Mouse (Mus musculus) left cerebral cortex, postnatal 10 days (tissue): ENCODE measurements around the gene Ascc2. TPM values are rescaled to one million over a fixed set of nuclear protein-coding genes. Genes with fewer than 3 reads are reported as not detected.

Experiments used
- DNase-seq, 2 experiments: peaks; one replicate each; pipeline ENCODE4 v3.0.0; 2021 to 2022; ENCODE audit warnings: low spot score in 2 of 2, mixed read lengths in 1 of 2; ENCODE audit errors: extremely low spot score in 1 of 2
- intact Hi-C: fragments of 180-260 bp; cut with DNase I; formaldehyde crosslinking; loops from one replicate; pipeline ENCODE4 v1.15.1; 2025
- total RNA-seq, 2 experiments: library from RNA; stranded (reverse); gene quantifications; 2 replicates each; pipeline ENCODE4 v1.2.3; 2021

Ascc2 gene
- total RNA-seq, 2 experiments from 2014 or later = 20.3 to 21.2 TPM

DNA sequence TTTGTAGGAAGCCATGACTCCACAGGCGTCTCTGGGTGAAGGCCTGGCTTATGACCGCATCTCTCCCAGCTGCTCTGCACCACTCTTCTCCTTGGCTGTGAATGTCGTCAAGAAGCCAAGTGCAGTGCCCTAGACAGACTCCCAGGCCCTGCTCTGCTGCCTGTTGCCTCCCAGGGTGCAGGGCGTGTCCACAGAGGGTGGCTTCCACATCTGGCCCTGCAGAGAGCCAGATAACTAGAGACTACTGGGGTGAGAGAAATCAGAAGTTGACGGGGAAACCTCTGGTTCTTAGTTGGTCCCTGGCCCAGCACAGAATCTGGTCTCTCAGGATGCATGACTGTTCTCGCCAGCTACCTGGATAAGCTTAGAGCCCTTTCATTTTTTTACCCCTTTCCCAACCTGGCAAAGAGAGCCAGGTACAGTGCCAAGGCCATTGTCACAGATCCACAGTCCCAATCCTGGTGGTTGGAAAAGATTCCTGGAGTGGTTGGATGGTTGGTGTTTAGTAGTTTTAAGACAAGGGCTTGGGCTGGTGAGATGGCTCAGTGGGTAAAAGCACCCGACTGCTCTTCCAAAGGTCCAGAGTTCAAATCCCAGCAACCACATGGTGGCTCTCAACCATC is 39.8 kb downstream of the Ascc2 start:
- no peak for DNase-seq
- intact Hi-C loops = no loop called here

DNA sequence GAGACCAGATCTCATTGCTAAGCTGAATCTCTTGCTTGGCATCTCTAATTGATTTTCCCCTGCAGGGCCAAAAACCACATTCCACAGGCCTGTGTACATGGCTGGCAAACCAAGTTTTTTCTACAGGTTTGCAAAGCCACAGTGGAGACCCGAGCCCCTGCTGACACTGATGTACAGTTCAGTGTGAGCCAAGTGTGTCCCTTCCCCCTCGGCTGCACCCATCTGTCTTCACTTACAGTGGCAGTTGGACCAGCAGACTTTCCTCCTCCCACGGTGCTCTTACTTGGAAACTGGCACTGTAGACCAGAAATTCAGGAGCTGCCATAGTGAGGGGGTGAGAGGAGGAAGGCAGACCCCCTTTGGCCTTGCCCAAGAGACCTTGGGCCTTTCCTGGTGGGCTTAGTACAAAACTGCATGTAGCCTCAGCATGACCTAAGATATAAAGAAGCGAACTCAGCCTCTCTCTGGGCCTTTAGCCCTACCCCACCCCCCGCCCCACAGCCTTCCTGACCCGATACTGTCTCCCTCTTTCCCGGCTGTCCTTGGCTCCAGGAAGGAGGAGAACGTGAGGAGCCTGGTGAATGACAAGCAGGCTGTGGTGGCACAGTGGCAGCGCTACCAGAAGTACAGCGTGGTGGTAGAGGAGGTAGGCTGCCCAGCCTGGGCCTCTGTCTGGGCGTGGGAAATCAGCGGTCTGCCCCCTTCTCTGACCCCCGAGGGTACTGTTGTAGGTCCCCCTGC is 41.3 kb downstream of the Ascc2 start:
- intact Hi-C loops = no loop called here
- peak; percentile 47 to 55 for DNase-seq

GRCm38 (mm10) chr11:4679441-4679832 is 41.9 kb downstream of the Ascc2 start:
- intact Hi-C loops = no loop called here
- DNase-seq = no peak

GRCm38 (mm10) chr11:4680126-4680525 is 42.6 kb downstream of the Ascc2 start:
- intact Hi-C loops = no loop called here
- no peak for DNase-seq

DNA sequence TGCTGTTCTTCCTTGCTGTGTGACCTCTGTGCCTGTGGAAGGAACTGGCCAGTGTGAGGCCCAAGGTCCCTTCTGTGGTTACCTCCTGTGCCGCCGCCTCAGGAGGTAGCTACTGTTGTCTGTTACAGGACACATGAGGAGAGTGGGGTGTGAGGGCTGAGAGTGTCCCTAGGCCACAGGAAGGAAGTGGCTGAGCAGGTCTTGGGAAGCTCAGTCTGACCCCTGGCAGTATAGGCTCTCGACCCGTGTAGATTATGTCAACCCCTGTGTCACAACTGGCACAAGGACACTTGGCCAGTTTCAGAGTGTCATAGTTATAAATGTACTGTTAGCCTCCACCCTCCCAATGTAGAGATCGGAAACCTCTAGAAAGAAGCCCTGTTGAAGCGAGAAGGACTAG is 46.0 kb downstream of the Ascc2 start:
- DNase-seq = no peak
- intact Hi-C loops = no loop called here

DNA sequence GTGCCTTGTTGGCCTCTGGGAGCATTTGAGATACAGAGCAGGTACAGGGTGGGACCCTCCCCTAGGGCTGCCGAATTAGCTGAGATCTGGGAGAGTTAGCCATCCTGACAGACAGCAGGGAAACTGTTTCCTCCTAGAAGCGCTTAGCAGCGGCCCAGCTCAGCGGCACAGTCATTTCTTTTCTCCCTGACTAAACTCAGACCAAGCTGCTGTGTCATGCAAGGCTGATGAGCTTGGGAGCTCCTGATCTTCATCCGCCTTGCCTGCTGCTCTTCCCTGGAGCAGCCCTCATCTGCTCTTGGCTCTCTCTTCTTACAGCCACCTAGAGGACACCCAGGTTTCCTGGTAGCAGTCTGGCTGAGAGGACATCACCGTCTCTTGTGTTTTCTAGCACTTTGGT is 46.6 kb downstream of the Ascc2 start:
- intact Hi-C loops = no loop called here
- no peak for DNase-seq

- no peak for DNase-seq
Measured at GRCm38 (mm10) chr11:4685071-4685470, 47.5 kb downstream of the Ascc2 start.

DNA sequence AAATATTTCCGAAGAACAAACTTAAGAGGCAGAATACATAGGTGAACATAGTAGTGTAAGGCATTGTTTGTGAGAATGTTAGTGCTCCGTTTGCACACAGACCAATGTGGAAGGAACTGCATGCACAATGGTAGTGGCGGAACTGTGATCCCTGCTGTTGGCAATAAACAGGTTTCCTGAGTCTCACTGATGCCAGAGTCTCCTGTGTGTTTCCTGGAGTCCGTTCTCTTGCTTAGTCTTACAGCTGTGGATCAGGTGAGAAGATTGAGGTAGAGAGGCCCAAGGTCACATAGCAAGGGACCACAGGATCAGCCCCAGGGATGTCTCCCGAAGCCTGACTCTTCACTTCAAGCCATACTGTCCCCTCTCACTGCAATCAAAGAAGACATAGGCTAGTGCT is 48.0 kb downstream of the Ascc2 start:
- DNase-seq = no peak

More at GRCm38 (mm10) chr11:4685071-4685470, 47.5 kb downstream of the Ascc2 start:
- intact Hi-C loops = no loop called here

DNA sequence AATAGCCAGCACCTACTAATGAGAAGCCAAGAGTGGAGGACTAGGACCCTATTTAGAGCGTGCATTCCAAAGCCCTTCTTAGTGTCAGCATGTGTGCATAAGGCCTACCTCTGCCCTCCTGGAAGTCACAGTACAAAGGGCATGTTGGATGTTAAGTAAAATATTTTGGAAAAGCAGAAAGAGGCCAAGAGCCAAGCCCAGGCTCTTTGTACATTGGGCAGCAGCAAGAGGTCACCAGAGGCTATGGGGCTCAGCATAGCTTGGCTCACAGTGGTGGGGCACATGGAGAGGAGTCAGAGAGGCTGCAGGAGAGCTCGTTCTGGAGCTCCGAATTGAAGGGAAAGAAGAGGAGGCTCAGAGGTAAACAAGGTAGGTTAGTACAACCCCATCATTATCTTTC is 49.5 kb downstream of the Ascc2 start:
- intact Hi-C loops = no loop called here
- DNase-seq = no peak

More for the DNA sequence above, 48.0 kb downstream of the Ascc2 start:
- intact Hi-C loops = no loop called here

GRCm38 (mm10) chr11:4687874-4688273 is 50.3 kb downstream of the Ascc2 start:
- DNase-seq = no peak
- intact Hi-C loops = no loop called here

DNA sequence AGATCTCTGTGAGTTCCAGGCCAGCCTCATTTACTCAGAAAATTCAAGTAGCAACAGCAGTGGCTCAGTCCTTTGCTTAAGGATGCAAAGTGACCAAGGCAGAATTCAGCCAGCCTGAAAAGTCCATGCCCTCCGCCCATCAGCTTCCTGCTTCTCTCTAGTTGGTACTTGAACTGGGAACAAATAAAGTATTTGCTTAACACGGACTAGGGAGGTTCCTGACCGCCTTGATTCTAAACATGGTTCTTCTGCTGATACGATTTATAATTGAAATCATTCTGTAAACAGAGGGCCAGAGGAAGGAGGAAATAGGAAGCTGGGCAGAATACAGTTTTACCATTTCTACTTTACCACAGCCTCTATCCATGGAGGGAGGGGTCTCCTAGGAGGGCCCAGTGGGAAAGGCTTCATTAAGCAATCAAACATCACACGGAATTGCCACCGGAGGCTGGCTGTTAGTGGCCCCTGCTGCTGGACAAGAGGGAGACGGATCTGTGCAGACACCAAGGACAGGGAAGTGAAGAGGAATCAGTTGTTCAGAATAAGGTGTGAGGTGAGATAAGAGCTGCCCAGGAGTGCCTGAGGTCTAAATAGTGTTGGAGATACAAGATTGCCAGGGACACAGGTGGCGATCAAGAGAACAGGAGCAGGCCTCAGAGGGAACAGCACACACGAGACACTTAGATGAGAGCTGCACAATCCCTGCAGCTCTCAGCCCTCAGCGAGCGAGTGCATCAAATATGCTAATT is 51.3 kb downstream of the Ascc2 start:
- DNase-seq = no peak
- intact Hi-C loops = no loop called here

- intact Hi-C loops = no loop called here
- DNase-seq = no peak
Measured at GRCm38 (mm10) chr11:4690353-4690752, 52.8 kb downstream of the Ascc2 start.

- no peak for DNase-seq
- intact Hi-C loops = no loop called here
Measured at GRCm38 (mm10) chr11:4691213-4691612, 53.7 kb downstream of the Ascc2 start.

DNA sequence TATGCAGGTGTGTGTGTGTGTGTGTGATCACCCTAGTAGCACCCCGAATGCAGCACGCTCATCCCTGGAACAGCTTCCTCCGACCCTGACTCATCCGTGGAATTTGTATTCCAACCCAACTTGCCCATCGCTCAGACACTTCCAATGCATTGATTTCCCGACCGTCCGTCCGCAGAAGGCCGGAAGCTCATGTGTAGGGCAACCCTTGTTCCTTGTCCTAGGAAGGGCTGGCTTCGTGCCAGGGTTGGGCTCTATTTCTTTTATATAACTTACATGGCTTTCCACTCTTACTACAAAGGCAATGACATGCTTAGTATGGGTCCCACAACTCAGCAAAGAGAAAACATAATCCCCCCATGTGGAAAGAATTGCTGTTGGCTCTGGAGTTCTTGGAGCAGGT is 54.6 kb downstream of the Ascc2 start:
- DNase-seq = no peak
- intact Hi-C loops = no loop called here

GRCm38 (mm10) chr11:4697043-4697983 is 59.8 kb downstream of the Ascc2 start:
- intact Hi-C loops = no loop called here

DNA sequence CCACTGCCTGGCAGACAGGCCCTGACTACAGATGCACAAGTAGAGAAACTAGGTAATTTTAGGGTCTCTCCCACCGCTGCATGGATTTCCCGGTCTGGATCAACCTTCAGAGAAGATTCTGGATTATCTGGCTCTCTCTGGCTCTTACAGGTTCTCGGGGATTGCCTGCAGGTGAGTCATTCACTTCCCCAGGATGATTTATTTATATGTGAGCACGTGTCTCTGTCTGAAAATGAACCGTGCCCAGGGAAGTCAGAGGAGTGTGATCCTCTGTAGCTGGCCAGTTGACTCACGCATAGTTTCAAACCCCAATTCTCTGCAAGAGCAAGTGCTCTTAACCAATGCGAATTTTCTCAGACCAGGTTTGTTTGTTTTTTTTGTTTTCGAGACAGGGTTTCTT is 63.2 kb downstream of the Ascc2 start:
- no peak for DNase-seq
- intact Hi-C loops = loop anchor here (5.0 kb wide), 1 partner anchor 263 kb away; no protein-coding TSS in a partner anchor

More at GRCm38 (mm10) chr11:4697043-4697983, 59.8 kb downstream of the Ascc2 start:
- peak; percentile 34 to 82 for DNase-seq

DNA sequence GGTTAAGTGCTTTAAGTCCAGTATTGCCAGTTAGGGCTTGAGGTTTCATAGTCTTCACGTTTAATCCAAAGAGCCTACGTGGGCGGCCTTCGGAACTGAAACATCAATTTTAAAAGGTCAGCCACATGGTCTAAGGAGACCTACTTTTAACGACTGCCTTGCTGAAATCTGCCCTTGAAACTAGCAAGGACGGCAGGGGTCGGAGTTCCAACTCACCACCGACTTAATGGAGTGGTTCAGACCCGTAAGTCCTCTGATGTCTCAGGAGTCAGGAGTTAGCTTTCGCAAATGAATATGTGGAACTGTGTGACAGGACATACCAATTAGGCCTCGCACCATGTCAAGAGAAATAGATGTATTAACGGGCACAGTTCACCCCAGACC is 66.1 kb downstream of the Ascc2 start:
- intact Hi-C loops = loop anchor here (5.0 kb wide), 1 partner anchor 266 kb away; no protein-coding TSS in a partner anchor
- DNase-seq = no peak

- intact Hi-C loops = loop anchor here (5.0 kb wide), 1 partner anchor 267 kb away; no protein-coding TSS in a partner anchor
- DNase-seq = peak; percentile 91 to 95
Measured at GRCm38 (mm10) chr11:4704072-4704964, 66.8 kb downstream of the Ascc2 start, which contains the start of the genes Uqcr10 and Zmat5. Gene Uqcr10, minus strand, starts transcription at chr11:4704342. Gene Zmat5, plus strand, starts transcription at chr11:4704678.
